Mouse (Mus musculus) testis, postnatal 10 days (tissue): ENCODE measurements around the gene Rsrc1.
"Not testable (repeated sequence)": the region's sequence is repeated elsewhere in the genome, so short reads cannot be mapped to it uniquely, and the experiment has no call there.

Experiments used
- DNase-seq: peaks from one replicate; pipeline ENCODE4 v3.0.0; 2021; ENCODE audit warnings: low spot score

Rsrc1 gene

GRCm38 (mm10) chr3:66985539-66986286 is 4.5 kb downstream of the Rsrc1 start:
- peak; percentile 85 for DNase-seq

- DNase-seq = no peak
Observed at GRCm38 (mm10) chr3:66986287-66986560, 5.0 kb downstream of the Rsrc1 start.

GRCm38 (mm10) chr3:66996820-66997219 is 15.6 kb downstream of the Rsrc1 start:
- DNase-seq = no peak

GRCm38 (mm10) chr3:67036387-67037062 is 55.3 kb downstream of the Rsrc1 start:
- DNase-seq = no peak

- no peak for DNase-seq
Observed at GRCm38 (mm10) chr3:67059755-67060154, 78.6 kb downstream of the Rsrc1 start.

GRCm38 (mm10) chr3:67070575-67071488 is 89.6 kb downstream of the Rsrc1 start:
- DNase-seq = no peak

GRCm38 (mm10) chr3:67073653-67074052 is 92.5 kb downstream of the Rsrc1 start:
- not testable (repeated sequence) for DNase-seq

- no peak for DNase-seq
Observed at GRCm38 (mm10) chr3:67075484-67075883, 94.3 kb downstream of the Rsrc1 start.

- no peak for DNase-seq
Observed at GRCm38 (mm10) chr3:67084742-67085141, 103.6 kb downstream of the Rsrc1 start.

- no peak for DNase-seq
Observed at GRCm38 (mm10) chr3:67108428-67108827, 127.2 kb downstream of the Rsrc1 start.

GRCm38 (mm10) chr3:67116317-67116716 is 135.1 kb downstream of the Rsrc1 start:
- DNase-seq = no peak

- no peak for DNase-seq
Observed at GRCm38 (mm10) chr3:67132521-67132920, 151.3 kb downstream of the Rsrc1 start.

- DNase-seq = no peak
Observed at GRCm38 (mm10) chr3:67135749-67136375, 154.7 kb downstream of the Rsrc1 start.

GRCm38 (mm10) chr3:67144952-67145351 is 163.8 kb downstream of the Rsrc1 start:
- DNase-seq = no peak

- DNase-seq = no peak
Observed at GRCm38 (mm10) chr3:67146280-67146679, 165.1 kb downstream of the Rsrc1 start.

GRCm38 (mm10) chr3:67147246-67147645 is 166.1 kb downstream of the Rsrc1 start:
- no peak for DNase-seq

- DNase-seq = no peak
Observed at GRCm38 (mm10) chr3:67197179-67197578, 216.0 kb downstream of the Rsrc1 start.

GRCm38 (mm10) chr3:67213047-67213457 is 231.9 kb downstream of the Rsrc1 start:
- no peak for DNase-seq

GRCm38 (mm10) chr3:67232617-67233241 is 251.5 kb downstream of the Rsrc1 start:
- no peak for DNase-seq

- DNase-seq = not testable (repeated sequence)
Observed at GRCm38 (mm10) chr3:67242451-67242850, 261.3 kb downstream of the Rsrc1 start.

GRCm38 (mm10) chr3:67267448-67267847 is 286.3 kb downstream of the Rsrc1 start:
- DNase-seq = no peak

- DNase-seq = no peak
Observed at GRCm38 (mm10) chr3:67279781-67280180, 298.6 kb downstream of the Rsrc1 start.
